Mouse (Mus musculus) heart, adult 9 months (tissue): ENCODE data around the gene Cdc16.

ENCODE experiments used
- DNase-seq, 2 experiments: peaks; one replicate each; pipeline ENCODE4 v3.0.0; 2022; ENCODE audit warnings: low spot score in 2 of 2

The Cdc16 gene

DNA sequence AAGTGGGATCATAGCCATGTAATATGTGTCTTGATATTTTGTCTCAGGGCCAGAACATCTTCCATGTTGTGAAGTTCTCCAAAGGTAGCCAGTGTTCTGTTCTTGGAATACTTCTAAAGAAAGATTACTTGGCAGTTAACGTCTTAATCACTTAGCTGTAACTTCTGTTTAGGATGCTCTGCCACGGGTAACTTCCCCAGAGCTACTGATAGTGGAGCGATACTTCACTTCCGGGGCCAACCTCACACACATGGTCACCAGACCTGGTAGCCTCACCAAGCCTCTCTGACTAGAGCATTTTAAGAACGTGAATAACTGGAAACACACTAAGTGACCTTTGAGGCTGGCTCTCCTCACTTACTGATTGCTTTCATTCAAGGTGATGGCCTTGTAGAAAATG, 42.1 kb downstream of the Cdc16 start:
- no peak for DNase-seq

DNA sequence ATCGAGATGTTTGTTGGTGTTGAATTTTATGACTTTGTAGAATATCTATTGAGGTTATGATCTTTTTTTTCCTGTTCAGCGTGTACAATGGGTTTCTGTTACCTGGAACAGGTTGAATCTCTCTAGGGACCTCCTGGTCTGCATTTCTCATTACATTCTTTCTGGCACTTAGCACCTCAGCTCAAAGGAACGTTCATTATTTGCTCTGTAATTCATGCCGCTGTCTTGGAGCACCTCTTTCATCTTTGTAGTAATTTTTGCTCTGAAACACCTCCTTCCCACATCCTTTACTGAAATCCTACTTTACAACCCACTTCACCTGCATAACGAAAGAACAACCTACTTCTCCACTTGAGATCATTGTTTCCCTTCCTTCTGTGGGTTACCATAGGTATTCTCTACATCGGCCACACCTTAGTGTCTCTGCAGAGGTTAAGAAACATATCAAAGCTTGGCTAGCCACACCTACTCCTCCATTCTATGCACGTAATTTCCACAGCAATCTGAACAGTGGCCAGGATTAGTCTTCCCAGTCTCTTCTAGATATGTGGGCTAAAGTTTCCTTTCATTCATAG, 71.2 kb downstream of the Cdc16 start:
- DNase-seq: no peak
